Mouse (Mus musculus) lung, postnatal 0 days (tissue): ENCODE results near the gene Rasgrf1.

Experiments
- CTCF ChIP-seq: IDR thresholded peaks from 2 replicates; pipeline ENCODE4 v1.5.1; 2016; ENCODE audit warnings: antibody characterized with exemption, mild to moderate bottlenecking
- EP300 ChIP-seq: IDR thresholded peaks from 2 replicates; pipeline ENCODE4 v1.6.1; 2016; ENCODE audit warnings: antibody characterized with exemption, mild to moderate bottlenecking, control low read depth

- TF ChIP-seq CTCF: no peak
- TF ChIP-seq EP300: no peak
Measured at GRCm38 (mm10) chr9:89885701-89886218, 23.9 kb upstream of the Rasgrf1 start.
